Mouse (Mus musculus): ENCODE data around the gene Kcna7.

DNA sequence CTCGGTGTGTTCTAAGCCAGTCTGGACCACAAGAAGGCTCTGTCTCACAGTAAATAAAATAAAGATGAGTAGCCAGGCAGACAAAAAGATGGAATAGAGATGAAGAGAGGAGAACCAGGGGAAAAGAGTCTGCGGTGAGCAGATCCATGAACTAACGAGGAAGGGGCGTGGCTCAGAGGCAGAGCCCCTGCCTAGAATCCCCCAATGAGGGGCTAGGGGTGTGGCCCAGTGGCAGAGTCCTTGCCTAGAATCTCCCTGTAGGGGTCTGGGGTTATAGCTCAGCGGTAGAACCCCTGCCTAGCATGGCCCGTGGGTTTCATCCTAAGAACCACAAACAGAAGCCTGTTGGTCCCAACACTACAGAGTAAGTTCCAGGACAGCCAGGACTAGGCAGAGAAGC is 31.6 kb downstream of the Kcna7 start:
- no peak for TF ChIP-seq ZNF384 (IDR thresholded peaks at IDR 0.05; ENCODE audit: low read depth, low read length)
- TF ChIP-seq ZC3H11A (IDR thresholded peaks at IDR 0.05; ENCODE audit: borderline replicate concordance, low read depth, low read length): no peak
